Mouse (Mus musculus) frontal cortex, postnatal 10 days (tissue): ENCODE measurements at regions not wholly inside any gene's neighbourhood (a gene's known extent, or its start where the extent isn't known, plus 50 kb on each side); places are given as distances from the start of the nearest gene placed in this dataset.

Experiments
- DNase-seq, 2 experiments: peaks; one replicate each; pipeline ENCODE4 v3.0.0; 2022; ENCODE audit warnings: low spot score in 2 of 2, mixed read lengths in 1 of 2

- DNase-seq: no peak
Observed at GRCm38 (mm10) chr7:119089931-119090330, 94.5 kb downstream of the Gpr139 start.

- DNase-seq: no peak
Observed at GRCm38 (mm10) chr7:119088537-119088936, 93.5 kb upstream of the Gprc5b start.

- DNase-seq: no peak
Observed at GRCm38 (mm10) chr7:119087723-119088419, 92.9 kb upstream of the Gprc5b start.

GRCm38 (mm10) chr7:119085696-119086451 is 90.9 kb upstream of the Gprc5b start:
- no peak for DNase-seq

- DNase-seq: peak in 1 of 2 experiments; percentile 13
Observed at GRCm38 (mm10) chr7:119076712-119077619, 82.0 kb upstream of the Gprc5b start.

- DNase-seq: no peak
Observed at GRCm38 (mm10) chr7:119066026-119066425, 71.0 kb upstream of the Gprc5b start.
